Mouse (Mus musculus): ENCODE data around the gene Pip4k2c. TPM values are rescaled to one million over a fixed set of nuclear protein-coding genes. Genes with fewer than 3 reads are reported as not detected.

The Pip4k2c gene
- total RNA-seq, 1 experiment, result 41.7 TPM

DNA sequence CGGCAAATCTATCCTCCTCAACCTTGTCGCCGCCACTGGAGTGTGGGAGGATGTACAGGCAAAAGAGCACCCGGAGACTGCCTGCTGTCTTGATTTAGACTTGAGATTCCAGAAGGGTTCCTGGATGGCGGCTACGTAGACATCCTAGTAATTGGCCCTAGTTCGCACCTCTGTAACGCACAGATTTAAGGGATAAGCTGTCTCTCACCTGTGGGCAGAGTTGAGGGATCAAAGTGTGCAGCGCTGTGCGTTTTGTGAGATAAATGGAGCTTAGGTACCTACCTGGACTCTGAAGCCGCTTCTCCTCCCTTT lies 45.0 kb downstream of the Pip4k2c start:
- Histone ChIP-seq H3K9ac (ENCODE audit: insufficient read depth, low read depth, low read length, poor library complexity, severe bottlenecking) (peak overlapping the region; percentile 77; the same call in 1 of the 2 replicates), H3K9me3 (ENCODE audit: control insufficient read depth, insufficient read depth, low read depth, low read length) (no peaks in the 10 kb centered on the region), H3K4me3 (ENCODE audit: insufficient read depth in 1 of 2, low read depth in 1 of 2, low read length in 2 of 2, poor library complexity in 1 of 2, severe bottlenecking in 1 of 2) (peak overlapping the region; percentile 74), H3K27ac (ENCODE audit: insufficient read depth, low read depth, low read length, poor library complexity, severe bottlenecking) (no peak overlapping the region), H3K36me3 (ENCODE audit: control insufficient read depth, insufficient read depth, low read length, poor library complexity, severe bottlenecking) (no peaks in the 10 kb centered on the region), H3K4me1 (ENCODE audit: control insufficient read depth in 2 of 2, insufficient read depth in 2 of 2, low read length in 2 of 2, poor library complexity in 1 of 2) (peaks cover 4 to 10% of the 10 kb centered on the region in 2 experiments; a peak in 2 of 4 replicates)
- DNase-seq (ENCODE audit: low read depth, low spot score), result no peak
- TF ChIP-seq ZNF384 (IDR thresholded peaks at IDR 0.05; ENCODE audit: low read depth, low read length), result no peak
- TF ChIP-seq ZC3H11A (IDR thresholded peaks at IDR 0.05; ENCODE audit: borderline replicate concordance, low read depth, low read length), result no peak
- no peak for TF ChIP-seq HCFC1 (IDR thresholded peaks at IDR 0.05; ENCODE audit: borderline replicate concordance, insufficient read depth, low read length)
- no peak for TF ChIP-seq CHD2 (IDR thresholded peaks at IDR 0.05; ENCODE audit: low read depth, low read length)
- no peak for TF ChIP-seq MAFK (IDR thresholded peaks at IDR 0.05; ENCODE audit: insufficient read depth, low read depth, low read length)
- in situ Hi-C loops (cut with MboI; ENCODE audit: low sequenced_read_pairs in 2 of 2, unreplicated experiment in 2 of 2), result no loop called here

DNA sequence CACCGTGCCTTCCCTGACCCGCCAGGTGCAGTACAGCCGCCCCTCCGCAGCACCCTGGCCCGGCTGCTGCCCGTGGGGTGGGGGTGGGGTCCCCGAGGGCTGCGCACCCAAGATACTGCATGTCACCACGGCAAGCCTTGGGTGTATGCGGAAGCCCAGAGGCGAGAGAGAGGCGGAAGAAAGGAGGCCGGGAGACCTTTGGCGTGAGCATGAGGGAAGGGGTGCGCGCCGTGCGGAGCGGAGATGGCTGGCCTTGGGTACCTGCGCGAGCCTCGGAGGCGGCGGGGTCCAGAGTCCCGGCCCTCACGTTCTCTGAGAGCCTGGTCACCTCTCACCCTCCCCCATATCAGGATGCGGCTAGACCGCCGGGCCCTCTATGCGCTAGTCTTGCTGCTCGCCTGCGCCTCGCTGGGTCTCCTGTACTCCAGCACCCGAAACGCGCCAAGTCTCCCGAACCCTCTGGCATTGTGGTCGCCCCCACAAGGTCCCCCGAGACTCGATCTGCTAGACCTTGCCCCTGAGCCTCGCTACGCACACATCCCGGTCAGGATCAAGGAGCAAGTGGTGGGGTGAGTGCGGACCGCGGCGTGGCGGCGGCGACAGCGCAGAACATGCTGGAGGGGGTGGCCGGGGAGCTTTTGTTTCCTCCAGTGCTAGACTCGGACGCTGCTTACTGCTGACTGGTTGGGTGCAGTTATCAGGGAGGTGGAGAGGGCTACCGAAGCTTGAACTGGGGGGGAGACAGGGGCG lies 45.6 kb downstream of the Pip4k2c start:
- Histone ChIP-seq H3K4me3 (ENCODE audit: insufficient read depth in 1 of 2, low read depth in 1 of 2, low read length in 2 of 2, poor library complexity in 1 of 2, severe bottlenecking in 1 of 2) (peak overlapping the region; percentile 74), H3K9me3 (ENCODE audit: control insufficient read depth, insufficient read depth, low read depth, low read length) (no peaks in the 10 kb centered on the region), H3K27ac (ENCODE audit: insufficient read depth, low read depth, low read length, poor library complexity, severe bottlenecking) (no peak overlapping the region), H3K36me3 (ENCODE audit: control insufficient read depth, insufficient read depth, low read length, poor library complexity, severe bottlenecking) (no peaks in the 10 kb centered on the region), H3K9ac (ENCODE audit: insufficient read depth, low read depth, low read length, poor library complexity, severe bottlenecking) (peak overlapping the region; percentile 77), H3K4me1 (ENCODE audit: control insufficient read depth in 2 of 2, insufficient read depth in 2 of 2, low read length in 2 of 2, poor library complexity in 1 of 2) (peaks cover 2 to 8% of the 10 kb centered on the region in 2 experiments; a peak in 2 of 4 replicates)
- TF ChIP-seq ZNF384 (IDR thresholded peaks at IDR 0.05; ENCODE audit: low read depth, low read length) (no peak), CHD2 (IDR thresholded peaks at IDR 0.05; ENCODE audit: low read depth, low read length) (no peak), MAFK (IDR thresholded peaks at IDR 0.05; ENCODE audit: insufficient read depth, low read depth, low read length) (no peak), HCFC1 (IDR thresholded peaks at IDR 0.05; ENCODE audit: borderline replicate concordance, insufficient read depth, low read length) (no peak), ZC3H11A (IDR thresholded peaks at IDR 0.05; ENCODE audit: borderline replicate concordance, low read depth, low read length) (no peak)
- no peak for DNase-seq (ENCODE audit: low read depth, low spot score)
- in situ Hi-C loops (cut with MboI; ENCODE audit: low sequenced_read_pairs in 2 of 2, unreplicated experiment in 2 of 2), result no loop called here

DNA sequence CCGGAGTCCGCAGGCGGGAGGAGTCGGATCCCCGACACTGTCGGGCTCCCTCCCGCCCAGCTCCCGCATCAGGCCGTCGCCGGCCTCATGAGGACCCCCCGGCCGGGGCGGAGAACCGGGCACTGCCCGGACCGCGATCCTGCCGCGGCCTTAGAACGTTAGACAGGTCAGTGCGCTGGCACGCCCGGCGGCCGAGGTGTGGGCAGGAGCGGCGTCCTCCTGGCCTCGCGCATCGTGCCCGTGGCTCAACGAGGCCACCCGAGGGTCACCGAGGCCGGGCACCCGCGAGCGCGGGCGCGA lies 46.1 kb downstream of the Pip4k2c start:
- Histone ChIP-seq H3K9me3 (ENCODE audit: control insufficient read depth, insufficient read depth, low read depth, low read length) (no peaks in the 10 kb centered on the region), H3K36me3 (ENCODE audit: control insufficient read depth, insufficient read depth, low read length, poor library complexity, severe bottlenecking) (no peaks in the 10 kb centered on the region), H3K9ac (ENCODE audit: insufficient read depth, low read depth, low read length, poor library complexity, severe bottlenecking) (peak overlapping the region; percentile 77), H3K4me1 (ENCODE audit: control insufficient read depth in 2 of 2, insufficient read depth in 2 of 2, low read length in 2 of 2, poor library complexity in 1 of 2) (peaks cover 2 to 6% of the 10 kb centered on the region in 2 experiments; a peak in 2 of 4 replicates), H3K27ac (ENCODE audit: insufficient read depth, low read depth, low read length, poor library complexity, severe bottlenecking) (no peak overlapping the region), H3K4me3 (ENCODE audit: insufficient read depth in 1 of 2, low read depth in 1 of 2, low read length in 2 of 2, poor library complexity in 1 of 2, severe bottlenecking in 1 of 2) (peak overlapping the region; percentile 74)
- in situ Hi-C loops (cut with MboI; ENCODE audit: low sequenced_read_pairs in 2 of 2, unreplicated experiment in 2 of 2), result no loop called here
- TF ChIP-seq CHD2 (IDR thresholded peaks at IDR 0.05; ENCODE audit: low read depth, low read length) (no peak), ZC3H11A (IDR thresholded peaks at IDR 0.05; ENCODE audit: borderline replicate concordance, low read depth, low read length) (no peak), MAFK (IDR thresholded peaks at IDR 0.05; ENCODE audit: insufficient read depth, low read depth, low read length) (no peak), HCFC1 (IDR thresholded peaks at IDR 0.05; ENCODE audit: borderline replicate concordance, insufficient read depth, low read length) (0 out of 2 replicates have a peak, but pooled peaks have one; percentile 14)
- DNase-seq (ENCODE audit: low read depth, low spot score), result no peak

DNA sequence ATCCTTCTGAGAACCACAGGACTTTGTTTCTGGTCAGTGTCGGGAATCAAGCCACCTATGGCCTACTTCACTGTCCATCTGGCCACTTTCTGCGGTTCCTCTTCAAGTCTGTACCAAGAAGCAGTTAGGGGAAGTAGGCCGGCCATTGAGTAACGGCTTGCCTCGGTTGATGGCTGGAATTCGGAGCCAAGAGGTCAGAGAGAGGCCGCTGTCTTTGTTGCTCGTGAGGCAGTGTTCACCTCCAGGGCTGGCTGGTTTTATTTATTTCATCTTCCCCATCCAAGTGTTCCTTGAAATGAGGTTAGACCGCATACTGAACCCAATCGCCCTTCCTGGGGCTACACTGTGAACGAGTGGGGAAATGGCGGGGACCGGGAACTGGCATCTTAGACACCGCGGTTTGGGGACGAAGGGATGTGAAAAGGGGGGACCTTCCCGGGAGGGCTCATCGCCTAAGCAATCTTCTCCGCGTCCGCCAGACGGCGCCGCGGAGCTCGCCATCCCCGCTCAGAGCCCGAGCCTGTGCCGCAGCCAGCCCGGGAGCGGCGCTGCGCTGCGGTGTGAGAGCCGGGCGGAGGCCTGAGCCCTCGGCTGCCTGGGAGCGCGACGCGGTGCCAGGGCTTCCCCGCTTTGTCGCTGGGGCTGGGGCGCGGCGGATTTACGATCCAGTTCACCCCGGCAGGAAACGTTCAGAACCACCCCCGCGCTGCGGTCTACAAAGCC lies 46.6 kb downstream of the Pip4k2c start, which contains the start of gene B4galnt1:
B4galnt1 (plus strand) TSS at position 595 of the 723 bp plus-strand sequence.
- Histone ChIP-seq H3K4me3 (ENCODE audit: insufficient read depth in 1 of 2, low read depth in 1 of 2, low read length in 2 of 2, poor library complexity in 1 of 2, severe bottlenecking in 1 of 2) (peak within 1 kb of the TSS; percentile 74), H3K9ac (ENCODE audit: insufficient read depth, low read depth, low read length, poor library complexity, severe bottlenecking) (peak within 1 kb of the TSS; percentile 77), H3K9me3 (ENCODE audit: control insufficient read depth, insufficient read depth, low read depth, low read length) (no peaks in the 10 kb centered on the region), H3K27ac (ENCODE audit: insufficient read depth, low read depth, low read length, poor library complexity, severe bottlenecking) (no peak within 1 kb of the TSS), H3K4me1 (ENCODE audit: control insufficient read depth in 2 of 2, insufficient read depth in 2 of 2, low read length in 2 of 2, poor library complexity in 1 of 2) (peaks cover 2 to 6% of the 10 kb centered on the region in 2 experiments; a peak in 2 of 4 replicates), H3K36me3 (ENCODE audit: control insufficient read depth, insufficient read depth, low read length, poor library complexity, severe bottlenecking) (no peaks in the 10 kb centered on the region)
- TF ChIP-seq ZC3H11A (IDR thresholded peaks at IDR 0.05; ENCODE audit: borderline replicate concordance, low read depth, low read length), result peak; percentile 48; the same call in 1 of the 2 replicates
- TF ChIP-seq HCFC1 (IDR thresholded peaks at IDR 0.05; ENCODE audit: borderline replicate concordance, insufficient read depth, low read length), result 0 out of 2 replicates have a peak, but pooled peaks have one; percentile 47
- TF ChIP-seq CHD2 (IDR thresholded peaks at IDR 0.05; ENCODE audit: low read depth, low read length), result no peak
- in situ Hi-C loops (cut with MboI; ENCODE audit: low sequenced_read_pairs in 2 of 2, unreplicated experiment in 2 of 2), result no loop called here
- DNase-seq (ENCODE audit: low read depth, low spot score), result peak; percentile 69

Measured in ES-E14 (cell line).